Mouse (Mus musculus): Measurements from ENCODE around the gene Tax1bp1.

Gene Tax1bp1

DNA sequence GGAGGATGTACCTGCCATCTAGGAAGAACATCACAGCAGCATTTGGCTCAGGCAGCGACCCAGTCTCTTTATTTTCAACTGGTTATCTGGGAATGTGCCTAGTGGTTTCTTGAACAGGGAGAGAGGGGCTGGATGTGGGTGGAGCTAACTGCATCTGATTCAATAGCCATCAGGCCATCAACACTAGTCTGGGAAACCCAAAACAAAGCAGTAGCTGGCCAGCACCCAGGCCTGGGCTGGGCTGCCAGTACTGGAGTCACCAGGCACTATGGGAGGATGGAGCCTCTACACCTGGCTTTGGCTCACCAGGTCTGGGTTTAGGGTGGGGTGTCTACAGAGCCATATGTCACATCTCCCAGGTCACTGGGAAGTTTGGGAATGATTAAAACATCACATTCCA, 83.2 kb downstream of the Tax1bp1 start:
- ATAC-seq (ENCODE audit: low TSS enrichment): no peak

DNA sequence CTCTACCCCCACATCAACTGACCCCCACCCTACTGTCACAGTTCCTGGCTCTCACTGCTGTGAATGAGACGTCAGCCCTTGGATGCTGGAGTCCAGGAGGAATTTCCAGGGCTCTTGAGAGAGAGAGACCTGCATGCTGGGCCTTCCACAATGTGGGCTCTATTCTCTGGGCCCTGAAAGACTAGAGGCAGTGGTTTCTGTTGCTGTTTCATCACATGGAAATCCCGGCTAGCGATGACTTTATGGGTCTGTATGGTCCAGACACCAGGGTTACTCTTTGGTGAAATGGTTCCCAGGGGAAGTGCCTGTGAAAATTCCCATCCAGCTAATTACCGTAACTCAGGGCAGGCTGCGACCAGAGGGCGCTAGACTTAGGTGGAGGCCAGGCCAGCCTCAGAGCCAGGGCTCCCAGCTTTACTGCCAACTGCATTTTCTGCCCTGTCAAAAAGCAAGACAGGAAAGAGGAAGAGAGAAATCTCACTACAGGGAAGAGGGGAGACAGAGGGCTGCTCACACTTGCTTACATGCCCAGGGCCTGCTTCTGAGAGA, 83.8 kb downstream of the Tax1bp1 start:
- ATAC-seq (ENCODE audit: low TSS enrichment): no peak

DNA sequence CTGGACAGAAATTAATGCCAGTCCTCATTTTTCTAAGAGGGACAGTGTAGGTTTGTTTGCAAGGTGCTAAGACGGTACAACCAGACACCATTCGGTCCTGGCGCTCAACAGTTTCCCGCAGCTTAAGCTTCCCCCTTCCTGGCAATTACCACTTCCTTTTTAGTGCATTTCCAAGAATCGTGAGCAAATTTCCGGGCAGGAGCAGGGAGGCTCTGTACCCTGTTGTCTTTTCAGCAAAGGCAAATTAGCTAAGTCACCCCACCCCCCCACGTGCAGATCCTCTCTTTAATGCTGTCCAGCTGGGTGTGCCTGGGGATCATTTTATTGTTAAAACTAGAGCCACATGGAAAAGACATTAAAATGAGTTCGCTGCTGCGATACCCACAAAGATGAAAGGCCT, 88.7 kb downstream of the Tax1bp1 start:
- ATAC-seq (ENCODE audit: low TSS enrichment): peak; percentile 35; the same call in 1 of the 2 replicates

DNA sequence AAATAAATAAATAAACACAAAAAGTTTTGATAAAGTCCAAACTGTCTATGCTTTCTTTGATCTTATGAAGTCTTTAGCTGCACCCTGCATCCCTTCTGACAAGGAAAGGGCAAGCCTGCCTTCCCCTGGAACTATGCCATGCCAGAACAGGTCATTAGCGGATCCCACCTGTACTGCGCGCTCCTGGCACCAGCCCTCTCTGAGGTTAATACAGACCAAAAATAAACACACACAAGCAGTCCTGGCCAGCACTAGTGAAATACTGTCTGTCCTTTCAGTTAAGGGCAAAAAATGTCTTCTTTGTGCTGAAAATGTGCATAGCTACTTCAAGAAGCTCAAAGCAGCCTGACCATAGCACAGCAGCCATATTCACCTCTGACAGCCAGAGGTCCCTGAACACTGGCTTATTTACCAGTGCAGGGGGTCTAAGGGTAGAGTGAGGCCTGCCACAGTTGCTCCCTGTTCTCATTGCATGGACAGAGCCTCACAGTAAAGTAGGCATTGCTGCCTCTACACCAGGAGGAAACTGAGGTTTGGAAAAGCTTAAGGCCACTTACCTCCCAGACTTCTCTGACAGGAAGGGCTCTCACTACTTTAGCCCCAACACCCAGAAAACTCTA, 91.8 kb downstream of the Tax1bp1 start:
- no peak for ATAC-seq (ENCODE audit: low TSS enrichment)

Data from frontal cortex, adult (tissue).